Mouse (Mus musculus): ENCODE measurements at regions not wholly inside any gene's neighbourhood (a gene's known extent, or its start where the extent isn't known, plus 50 kb on each side); places are given as distances from the start of the nearest gene placed in this dataset.

GRCm38 (mm10) chr6:50777827-50778226 lies 123.6 kb upstream of the Npvf start:
- DNase-seq (ENCODE audit: low read depth, low spot score) = no peak

GRCm38 (mm10) chr6:50780677-50781076 lies 126.4 kb upstream of the Npvf start:
- DNase-seq (ENCODE audit: low read depth, low spot score) = no peak

GRCm38 (mm10) chr6:50781271-50781670 lies 127.0 kb upstream of the Npvf start:
- no peak for DNase-seq (ENCODE audit: low read depth, low spot score)

- no peak for DNase-seq (ENCODE audit: low read depth, low spot score)
These were observed 128.0 kb upstream of the Npvf start for GRCm38 (mm10) chr6:50782221-50782620.

- no peak for DNase-seq (ENCODE audit: low read depth, low spot score)
These were observed 129.3 kb upstream of the Npvf start for GRCm38 (mm10) chr6:50783494-50783893.

GRCm38 (mm10) chr6:50784381-50784780 lies 130.1 kb upstream of the Npvf start:
- no peak for DNase-seq (ENCODE audit: low read depth, low spot score)

GRCm38 (mm10) chr6:50787666-50788065 lies 133.4 kb upstream of the Npvf start:
- no peak for DNase-seq (ENCODE audit: low read depth, low spot score)

GRCm38 (mm10) chr6:50799963-50800362 lies 145.7 kb upstream of the Npvf start:
- no peak for DNase-seq (ENCODE audit: low read depth, low spot score)

GRCm38 (mm10) chr6:50802956-50803355 lies 148.7 kb upstream of the Npvf start:
- no peak for DNase-seq (ENCODE audit: low read depth, low spot score)

GRCm38 (mm10) chr6:50804477-50805005 lies 150.3 kb upstream of the Npvf start:
- DNase-seq (ENCODE audit: low read depth, low spot score) = no peak

- DNase-seq (ENCODE audit: low read depth, low spot score) = peak; percentile 4
These were observed 152.3 kb upstream of the Npvf start for GRCm38 (mm10) chr6:50806376-50807077.

- no peak for DNase-seq (ENCODE audit: low read depth, low spot score)
These were observed 153.2 kb upstream of the Npvf start for GRCm38 (mm10) chr6:50807187-50808012.

- DNase-seq (ENCODE audit: low read depth, low spot score) = peak; percentile 4
These were observed 153.9 kb upstream of the Npvf start for GRCm38 (mm10) chr6:50808126-50808525.

GRCm38 (mm10) chr6:50808811-50809668 lies 154.8 kb upstream of the Npvf start:
- DNase-seq (ENCODE audit: low read depth, low spot score) = no peak

GRCm38 (mm10) chr6:50809669-50809983 lies 155.4 kb upstream of the Npvf start:
- no peak for DNase-seq (ENCODE audit: low read depth, low spot score)

- no peak for DNase-seq (ENCODE audit: low read depth, low spot score)
These were observed 160.8 kb upstream of the Npvf start for GRCm38 (mm10) chr6:50814936-50815500.

GRCm38 (mm10) chr6:50815579-50815978 lies 161.3 kb upstream of the Npvf start:
- no peak for DNase-seq (ENCODE audit: low read depth, low spot score)

GRCm38 (mm10) chr6:50817430-50817829 lies 163.2 kb upstream of the Npvf start:
- DNase-seq (ENCODE audit: low read depth, low spot score) = no peak

GRCm38 (mm10) chr6:50818433-50818832 lies 164.2 kb upstream of the Npvf start:
- no peak for DNase-seq (ENCODE audit: low read depth, low spot score)

- DNase-seq (ENCODE audit: low read depth, low spot score) = no peak
These were observed 164.8 kb upstream of the Npvf start for GRCm38 (mm10) chr6:50818891-50819541.
